ENCODE assay signal across 8 mouse cellular contexts in the genomic region with DNA sequence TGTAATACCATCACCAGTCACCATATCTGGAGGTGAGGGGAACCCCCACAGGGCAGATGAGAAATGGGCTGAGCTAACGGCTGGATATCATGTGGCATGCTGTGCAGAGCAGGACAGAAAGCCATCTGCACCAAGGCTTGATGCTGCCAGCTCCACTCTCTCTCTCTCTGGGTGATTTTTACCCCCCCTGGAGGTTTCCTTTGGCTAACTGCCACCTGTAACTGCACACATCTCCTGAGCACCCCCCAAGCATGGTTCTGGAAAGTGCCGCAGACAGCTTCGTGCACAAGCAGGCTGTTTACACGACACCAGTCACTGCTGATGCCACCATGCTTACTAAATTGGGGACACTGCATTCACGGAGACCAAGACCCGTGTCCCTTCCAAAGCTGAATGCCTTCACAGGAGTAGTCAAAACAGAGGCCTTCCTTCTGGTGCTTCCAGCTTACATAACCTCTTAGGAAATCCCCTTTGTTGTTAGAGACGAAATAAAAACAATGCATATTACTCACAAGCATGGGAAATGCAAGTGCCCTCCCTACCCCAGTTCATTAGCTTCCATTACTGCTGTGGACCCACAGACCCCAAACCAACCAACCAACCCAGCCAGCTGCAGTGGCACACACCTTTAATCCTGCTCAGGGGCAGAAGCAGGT. TPM values are rescaled to one million over a fixed set of nuclear protein-coding genes. Genes with fewer than 3 reads are reported as not detected.
DNase-seq lines count a peak whose midpoint lies in the region; ATAC-seq and TF ChIP-seq lines count a peak whose summit lies in the region.

No protein-coding gene starts in this region.

- ATAC-seq in forebrain, embryonic 16.5 days: peak; percentile 76

- H3K9me3 ChIP-seq in forebrain, embryonic 16.5 days (ENCODE audit: control insufficient read depth, low read length): no peaks in the 10 kb centered on the region
- no peaks in the 10 kb centered on the region for H3K9me3 ChIP-seq in midbrain, embryonic 10.5 days (replicated peaks)

- no peak overlapping the region for H3K4me3 ChIP-seq in gastrocnemius, adult 2 months
- no peak overlapping the region for H3K4me3 ChIP-seq in forebrain, embryonic 16.5 days (replicated peaks; ENCODE audit: low read length)
- H3K4me3 ChIP-seq in midbrain, embryonic 10.5 days: no peak overlapping the region

- H3K4me1 ChIP-seq in forebrain, embryonic 16.5 days (replicated peaks; ENCODE audit: control insufficient read depth, insufficient read depth, low read length): peaks cover 6% of the 10 kb centered on the region
- peaks cover 26% of the 10 kb centered on the region for H3K4me1 ChIP-seq in midbrain, embryonic 10.5 days

- peak overlapping the region; percentile 63; the same call in 1 of the 2 replicates for H3K27ac ChIP-seq in gastrocnemius, adult 2 months
- H3K27ac ChIP-seq in forebrain, embryonic 16.5 days (ENCODE audit: low read length): no peak overlapping the region
- no peak overlapping the region; the same call in 1 of the 2 replicates for H3K27ac ChIP-seq in midbrain, embryonic 10.5 days (replicated peaks)

- H3K9ac ChIP-seq in forebrain, embryonic 16.5 days (replicated peaks; ENCODE audit: low read depth, low read length): no peak overlapping the region

- no peaks in the 10 kb centered on the region for H3K27me3 ChIP-seq in forebrain, embryonic 16.5 days (replicated peaks; ENCODE audit: control insufficient read depth, insufficient read depth, low read length)
- H3K27me3 ChIP-seq in midbrain, embryonic 10.5 days (ENCODE audit: low read depth, poor library complexity, severe bottlenecking): no peaks in the 10 kb centered on the region

- no peaks in the 10 kb centered on the region for H3K36me3 ChIP-seq in forebrain, embryonic 16.5 days (ENCODE audit: control insufficient read depth, insufficient read depth)
- peaks cover 18% of the 10 kb centered on the region for H3K36me3 ChIP-seq in midbrain, embryonic 10.5 days

- no peak for TF ChIP-seq CTCF in gastrocnemius, adult 2 months (IDR thresholded peaks at IDR 0.05)

- intact Hi-C loops in gastrocnemius, adult 2 months (cut with DNase I): no loop called here
- intact Hi-C loops in gastrocnemius, postnatal 36 days (cut with DNase I): no loop called here

- H3K4me2 ChIP-seq in forebrain, embryonic 16.5 days (ENCODE audit: low read length): no peak overlapping the region

- WGBS in forebrain, embryonic 16.5 days: 35% methylated on average over 7 of the region's 7 CpGs
- WGBS in midbrain, embryonic 10.5 days: 75% methylated on average over 7 of the region's 7 CpGs

- peak; percentile 24 for DNase-seq in gastrocnemius, adult 2 months
- no peak for DNase-seq in gastrocnemius, postnatal 36 days
- peak; percentile 18 for DNase-seq in MN1 (ENCODE audit: low spot score)
- peak; percentile 21 to 60 for DNase-seq in lung, postnatal 4 days
- DNase-seq in natural killer cell, adult 2 months (ENCODE audit: low spot score in 2 of 2): no peak
- no peak for DNase-seq in gastrocnemius, postnatal 25 days
- DNase-seq in midbrain, embryonic 10.5 days (ENCODE audit: low spot score): no peak

RNA-seq across cellular contexts. Expression of a gene that starts 44.0 kb away (rescaled TPM):
- under 1 TPM; 0.18 to 0.50 TPM for total RNA-seq in gastrocnemius, adult 2 months (2021)
- under 1 TPM; 0.36 to 0.81 TPM for total RNA-seq in gastrocnemius, postnatal 36 days (2021)
- polyA plus RNA-seq in forebrain, embryonic 16.5 days (2015; fragmentation: Nextera tagmentation; extraction: Ambion mirVana): 2.0 and 2.3 TPM in 2 replicates
- total RNA-seq in gastrocnemius, postnatal 25 days (2021): under 1 TPM; 0.41 to 0.51 TPM
- 1.9 and 2.0 TPM in 2 replicates for polyA plus RNA-seq in midbrain, embryonic 10.5 days (2016; fragmentation: Nextera tagmentation; extraction: Ambion mirVana)

Comparison
In these comparisons a context has a peak if more than half of its experiments do, and no peak if none do; other contexts are left out.
1. DNase-seq: peak in gastrocnemius, adult 2 months (single experiment), MN1 (single experiment) and lung, postnatal 4 days (2 of 2); none in gastrocnemius, postnatal 36 days (0 of 2), natural killer cell, adult 2 months (0 of 2), gastrocnemius, postnatal 25 days (single experiment) and midbrain, embryonic 10.5 days (single experiment).